Mouse (Mus musculus) frontal cortex, postnatal 25 days (tissue): ENCODE results near the gene Kcmf1.

ENCODE experiments used
- DNase-seq, 2 experiments: peaks; one replicate each; pipeline ENCODE4 v3.0.0; 2022; ENCODE audit warnings: low spot score in 2 of 2

The Kcmf1 gene

DNA sequence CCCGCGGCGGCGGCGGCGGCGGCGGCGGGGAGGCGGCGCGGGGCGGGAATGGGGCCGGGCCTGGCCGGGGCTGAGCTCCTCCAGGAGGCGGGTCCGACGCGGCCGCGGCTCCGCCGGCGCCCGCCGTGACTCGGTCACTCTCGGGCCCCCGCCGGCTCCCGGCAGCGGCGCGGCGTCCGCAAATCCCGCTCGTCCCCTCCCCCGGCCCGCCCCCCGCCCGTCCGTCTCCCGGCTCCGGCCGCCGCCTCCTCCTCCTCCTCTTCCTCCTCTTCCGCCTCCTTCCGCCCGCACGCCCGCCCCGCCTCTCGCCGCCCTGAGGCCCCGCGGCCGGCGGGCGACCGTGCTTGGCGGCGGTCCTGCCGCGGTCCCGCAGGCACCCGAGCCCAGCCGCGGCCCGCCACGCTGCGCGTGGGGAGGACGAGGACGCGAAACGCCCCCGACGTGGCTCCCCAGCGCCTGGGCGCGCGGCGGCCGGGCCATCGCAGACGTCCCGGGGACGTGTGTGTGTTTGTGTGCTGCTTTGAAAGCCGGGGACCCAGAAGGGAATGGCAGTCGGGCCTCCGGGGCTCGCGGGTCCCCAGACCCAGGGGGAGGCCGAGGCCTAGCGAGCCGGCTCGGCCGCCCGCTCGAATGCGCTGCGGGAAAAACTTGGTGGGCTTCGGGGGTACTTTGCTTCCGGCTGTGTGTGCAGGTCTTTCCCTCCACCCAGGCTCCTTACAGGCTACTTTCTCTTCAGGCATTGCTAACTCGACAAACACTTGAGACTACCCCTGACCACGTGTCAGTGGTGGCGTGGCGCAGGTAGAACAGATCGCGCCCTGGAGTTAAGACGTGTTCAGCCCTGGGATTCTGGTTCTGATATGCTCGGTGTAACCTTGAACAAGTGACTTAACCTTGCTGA, at the start of gene Kcmf1:
Kcmf1 (minus strand) TSS at position 199 of the 901 bp plus-strand sequence.
- DNase-seq: peak; percentile 34 to 43

- DNase-seq: peak in 1 of 2 experiments; percentile 33
Measured at GRCm38 (mm10) chr6:72949161-72949756, 49.5 kb upstream of the Kcmf1 start.

GRCm38 (mm10) chr6:72948392-72948791, 48.6 kb upstream of the Kcmf1 start:
- no peak for DNase-seq

- DNase-seq: no peak
Measured at GRCm38 (mm10) chr6:72947960-72948359, 48.2 kb upstream of the Kcmf1 start.

- DNase-seq: peak; percentile 45 to 66
Measured at GRCm38 (mm10) chr6:72940493-72940892, 40.7 kb upstream of the Kcmf1 start.

GRCm38 (mm10) chr6:72937859-72938258, 38.1 kb upstream of the Kcmf1 start:
- no peak for DNase-seq

DNA sequence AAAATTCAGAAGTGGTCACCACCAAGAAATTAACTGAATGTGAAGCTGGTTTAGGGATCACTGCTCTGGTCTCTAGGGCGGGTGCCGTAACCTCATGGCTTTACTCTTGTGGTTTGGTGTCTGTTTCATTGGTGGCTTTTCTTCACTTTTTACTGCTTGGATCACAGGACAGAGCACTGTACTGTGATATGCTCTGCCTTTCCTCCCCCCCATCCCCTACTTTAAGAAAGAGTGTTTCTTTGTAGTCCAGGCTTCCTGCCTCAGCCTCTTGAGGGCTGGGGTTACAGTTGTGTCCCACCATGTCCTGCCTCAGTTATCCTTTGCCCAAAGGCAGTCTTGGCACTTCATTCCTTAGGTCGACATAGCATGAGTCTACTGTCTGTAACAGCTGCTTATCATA, 37.7 kb upstream of the Kcmf1 start:
- DNase-seq: no peak

- no peak for DNase-seq
Measured at GRCm38 (mm10) chr6:72932955-72933354, 33.2 kb upstream of the Kcmf1 start.

DNA sequence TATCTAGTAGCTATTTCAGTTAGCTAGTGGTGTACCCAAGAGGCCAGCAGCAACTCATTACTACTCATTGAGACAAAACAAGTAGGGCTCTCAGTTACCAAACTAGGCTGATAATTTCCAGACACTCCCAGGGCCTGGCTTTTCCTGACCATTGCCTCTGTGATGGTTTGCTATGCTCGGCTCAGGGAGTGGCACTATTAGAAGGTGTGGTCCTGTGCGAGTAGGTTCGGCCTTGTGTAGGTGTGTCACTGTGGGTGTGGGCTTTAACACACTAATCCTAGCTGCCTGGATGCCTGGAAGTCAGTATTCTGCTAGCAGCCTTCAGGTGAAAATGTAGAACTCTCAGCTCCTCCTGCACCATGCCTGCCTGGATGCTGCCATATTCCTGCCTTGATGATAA, 31.8 kb upstream of the Kcmf1 start:
- no peak for DNase-seq

- no peak for DNase-seq
Measured at GRCm38 (mm10) chr6:72929795-72930398, 30.1 kb upstream of the Kcmf1 start.

DNA sequence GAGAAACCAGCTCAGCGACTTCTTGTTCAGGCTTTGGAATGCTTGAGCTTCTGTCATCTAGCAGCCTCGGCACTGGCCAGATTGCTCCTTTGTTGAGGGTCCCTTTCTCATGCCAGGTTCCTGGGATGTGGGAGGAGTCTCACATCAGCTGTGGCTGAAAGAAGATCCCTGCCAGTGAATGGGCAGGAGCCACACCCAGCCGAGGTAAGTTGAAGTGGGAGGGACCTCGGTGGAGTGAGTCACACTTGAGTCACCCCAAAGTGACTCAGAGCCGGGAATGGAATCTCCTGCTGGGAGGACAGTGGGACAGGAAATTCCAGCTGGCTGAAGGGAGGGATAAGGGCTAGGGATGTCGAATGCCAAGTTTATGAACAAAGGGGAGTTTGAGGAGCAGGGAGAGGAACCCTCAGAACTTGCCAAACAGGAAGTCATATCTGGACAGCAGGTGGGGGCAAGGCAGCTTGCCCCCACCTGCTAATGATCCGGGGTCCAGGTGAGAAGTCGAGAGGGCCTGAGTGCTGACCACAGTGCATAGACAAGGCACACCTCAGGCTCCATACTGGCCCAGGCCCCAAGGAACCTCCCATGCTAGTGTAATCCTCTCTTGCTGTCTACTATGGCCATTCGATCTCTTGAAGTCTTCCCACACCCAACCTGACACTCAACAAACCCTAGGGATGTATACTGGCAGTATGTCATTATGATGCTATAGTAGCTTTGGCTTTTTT, 27.1 kb upstream of the Kcmf1 start:
- no peak for DNase-seq

- no peak for DNase-seq
Measured at GRCm38 (mm10) chr6:72926031-72926430, 26.3 kb upstream of the Kcmf1 start.

DNA sequence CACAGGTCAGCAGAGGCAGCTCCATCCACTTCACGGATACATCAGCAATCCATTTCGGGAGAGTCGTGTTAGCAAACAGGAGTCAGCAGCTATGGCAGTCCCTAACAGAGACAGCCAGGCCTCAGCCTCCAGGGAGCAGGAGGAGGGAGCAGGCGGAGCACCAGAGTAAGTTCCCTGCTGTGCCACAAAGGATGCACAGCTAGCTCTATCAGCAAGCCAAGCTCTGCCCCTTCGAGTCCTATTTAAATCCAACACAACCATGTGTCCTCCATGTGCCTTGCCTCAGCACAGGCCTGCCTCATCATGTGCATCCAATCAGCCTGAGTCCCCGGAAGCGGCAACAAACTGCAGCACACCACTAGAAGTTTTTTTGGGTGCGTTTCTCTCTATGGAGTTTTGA, 23.6 kb upstream of the Kcmf1 start:
- no peak for DNase-seq

DNA sequence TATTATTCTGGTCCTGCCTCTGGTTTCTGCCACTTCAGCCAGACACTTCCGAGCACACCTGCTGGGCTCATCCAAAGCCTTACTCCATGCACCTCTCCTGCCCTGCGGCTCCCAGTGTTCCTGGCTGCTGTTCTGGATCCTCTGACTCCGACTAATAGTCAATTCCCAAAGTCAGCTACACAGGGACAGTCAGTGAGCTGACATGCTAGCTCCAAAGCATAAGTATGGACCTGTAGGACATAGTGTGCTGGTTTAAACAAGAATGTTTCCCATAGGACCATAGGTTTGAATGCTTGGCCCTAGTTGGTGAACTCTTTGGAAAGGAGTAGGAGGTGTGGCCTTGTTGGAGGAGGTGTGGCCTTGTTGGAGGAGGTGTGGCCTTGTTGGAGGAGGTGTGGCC, 21.3 kb upstream of the Kcmf1 start:
- no peak for DNase-seq

DNA sequence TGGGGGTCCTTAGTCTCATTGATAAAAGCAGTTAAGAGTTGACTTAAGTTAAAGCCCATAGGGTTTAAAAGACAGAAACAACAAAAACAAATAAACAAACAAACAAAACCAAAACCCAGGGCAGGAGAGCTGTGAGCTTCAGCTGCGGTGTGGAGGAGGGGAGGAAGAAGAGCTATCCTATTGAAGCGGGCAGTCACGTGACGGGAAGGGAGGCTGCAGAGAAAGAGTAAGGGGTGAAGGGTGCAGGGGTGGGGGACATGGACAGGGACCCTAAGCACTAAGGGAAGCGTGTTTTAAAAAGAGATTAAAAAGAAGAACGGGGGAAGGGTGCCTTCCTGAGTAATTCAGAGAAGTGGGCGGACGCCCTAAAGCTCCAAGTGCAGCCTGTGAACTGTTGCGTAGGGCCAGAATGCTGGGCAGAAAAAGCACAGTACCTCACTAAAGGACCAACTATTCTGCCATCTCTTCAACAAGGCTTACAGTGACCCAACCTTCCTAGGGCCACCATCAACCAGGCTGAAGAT, 18.8 kb upstream of the Kcmf1 start:
- DNase-seq: no peak

- no peak for DNase-seq
Measured at GRCm38 (mm10) chr6:72916330-72916729, 16.6 kb upstream of the Kcmf1 start.

DNA sequence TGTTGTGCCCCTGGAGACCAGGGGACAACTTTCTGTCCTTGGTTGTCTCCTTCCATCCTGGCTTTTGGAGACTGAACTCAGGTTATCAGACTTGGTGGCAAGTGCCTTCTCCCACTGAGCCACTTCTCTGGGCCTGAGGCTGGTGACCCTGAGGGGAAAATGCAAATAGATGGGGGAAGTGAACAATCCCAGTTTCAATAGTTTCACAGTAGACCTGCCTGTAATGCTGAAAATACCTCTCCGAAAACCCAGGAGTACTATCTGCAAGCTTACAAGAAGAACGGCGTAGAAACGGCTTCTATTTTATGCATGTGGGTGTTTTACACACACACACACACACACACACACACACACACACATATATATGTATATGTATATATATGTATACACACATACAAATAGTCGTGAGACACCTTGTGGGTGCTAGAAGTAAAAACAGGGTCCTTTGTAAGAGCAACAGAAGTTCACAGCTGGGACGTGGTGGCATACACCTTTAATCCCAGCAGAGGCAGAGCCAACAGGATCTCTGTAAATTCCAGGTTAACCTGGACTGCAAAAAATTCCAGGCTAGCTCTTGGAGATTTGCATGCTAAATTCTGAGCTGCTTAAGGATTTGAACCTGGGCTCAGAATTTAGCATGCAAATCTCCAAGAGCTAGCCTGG, 14.4 kb upstream of the Kcmf1 start:
- DNase-seq: no peak

GRCm38 (mm10) chr6:72911261-72911660, 11.5 kb upstream of the Kcmf1 start:
- DNase-seq: no peak

- DNase-seq: no peak
Measured at GRCm38 (mm10) chr6:72902254-72902990, 2.6 kb upstream of the Kcmf1 start.

DNA sequence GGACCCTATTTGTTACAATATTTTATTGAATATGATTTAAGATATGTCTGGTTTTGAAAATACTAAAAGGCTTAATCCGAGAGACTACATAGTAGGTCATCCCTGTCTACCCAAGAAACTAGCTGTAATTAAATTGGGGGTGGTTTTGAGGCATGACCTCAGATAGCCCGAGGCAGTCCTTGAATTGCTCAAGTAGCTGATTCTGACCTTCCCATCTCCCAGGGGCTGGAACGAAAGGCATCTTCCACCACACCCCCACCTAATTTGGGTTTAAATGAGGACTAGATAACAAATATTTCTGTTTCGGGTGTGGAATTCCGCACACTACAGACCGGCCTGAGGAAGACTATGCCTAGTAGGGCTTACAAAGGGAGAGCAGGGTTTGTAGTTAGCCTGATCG, 1.2 kb upstream of the Kcmf1 start:
- no peak for DNase-seq
